Mouse (Mus musculus) C2C12 (cell line): ENCODE measurements at regions not wholly inside any gene's neighbourhood (a gene's known extent, or its start where the extent isn't known, plus 50 kb on each side); places are given as distances from the start of the nearest gene placed in this dataset.

ENCODE experiments used
- CEBPB ChIP-seq: IDR thresholded peaks from one replicate; pipeline ENCODE4 v1.6.1; 2011; ENCODE audit warnings: low read depth, mild to moderate bottlenecking, control low read depth, moderate library complexity
- CTCF ChIP-seq: IDR thresholded peaks from one replicate; pipeline ENCODE4 v1.5.1; 2011; ENCODE audit not compliant: control insufficient read depth, insufficient read depth, insufficient read length
- MAX ChIP-seq: IDR thresholded peaks from one replicate; pipeline ENCODE4 v1.6.1; 2011; ENCODE audit warnings: mild to moderate bottlenecking, control low read depth
- MYOD1 ChIP-seq: IDR thresholded peaks from one replicate; pipeline ENCODE4 v1.6.1; 2011; ENCODE audit warnings: low read depth; ENCODE audit not compliant: control insufficient read depth, insufficient read length
- MYOG ChIP-seq: IDR thresholded peaks from one replicate; pipeline ENCODE4 v1.6.1; 2011; ENCODE audit not compliant: control insufficient read depth, insufficient read length; ENCODE audit errors: extremely low read depth

DNA sequence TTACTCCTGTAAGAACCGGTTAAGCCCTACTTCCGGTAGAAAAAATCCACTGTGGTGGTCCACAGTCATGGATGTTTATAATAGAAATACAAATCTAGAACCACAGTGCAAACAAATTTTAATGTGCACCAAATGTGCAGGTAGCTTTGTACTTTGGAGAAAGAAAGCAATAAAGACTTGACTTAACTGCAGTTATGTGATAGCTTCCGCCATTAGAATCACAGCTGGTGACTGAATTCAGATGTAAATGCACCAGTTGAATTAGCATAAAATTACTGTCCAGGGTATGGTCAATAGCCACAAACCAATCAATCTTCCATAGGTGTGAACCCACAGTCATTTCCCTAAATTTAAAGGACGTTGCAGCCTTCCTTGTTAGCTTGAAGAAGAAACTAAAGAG is 367.2 kb downstream of the Trib2 start:
- TF ChIP-seq CTCF (no peak), MYOD1 (no peak), MAX (no peak), MYOG (no peak), CEBPB (no peak)
